ENCODE assay signal across 7 mouse cellular contexts in genomic region chr11:121259160-121260100, GRCm38 (mm10). TPM values are rescaled to one million over a fixed set of nuclear protein-coding genes. Genes with fewer than 3 reads are reported as not detected.
A peak's percentile ranks its signal among the peaks of the same experiment; 100 is the strongest.
DNase-seq lines count a peak whose midpoint lies in the region; ATAC-seq lines count a peak whose summit lies in the region.

TSS of gene Foxk2 (plus strand) at chr11:121259990.

- ATAC-seq in granulocyte monocyte progenitor cell, adult 5-6 weeks (replicated peaks; ENCODE audit: poor library complexity, severe bottlenecking) = peak; percentile 97
- ATAC-seq in limb, embryonic 11.5 days (ENCODE audit: insufficient number of reproducible peaks, low FRiP score, low TSS enrichment, low read depth) = peak; percentile 95
- ATAC-seq in midbrain, embryonic 14.5 days (ENCODE audit: low FRiP score, low TSS enrichment) = peak; percentile 98

- H3K9ac ChIP-seq in limb, embryonic 11.5 days (ENCODE audit: low read length) = peak within 1 kb of the TSS; percentile 96
- H3K9ac ChIP-seq in midbrain, embryonic 14.5 days (replicated peaks; ENCODE audit: low read length) = peak within 1 kb of the TSS; percentile 94

- peak within 1 kb of the TSS; percentile 79 for H3K4me2 ChIP-seq in limb, embryonic 11.5 days (ENCODE audit: low read depth, severe bottlenecking)
- H3K4me2 ChIP-seq in midbrain, embryonic 14.5 days (ENCODE audit: low read length) = peak within 1 kb of the TSS; percentile 94

- H3K36me3 ChIP-seq in embryonic facial prominence, embryonic 10.5 days (replicated peaks) = peaks cover 54% of the 10 kb centered on the region
- peaks cover 5% of the 10 kb centered on the region; the same call in 1 of the 2 replicates for H3K36me3 ChIP-seq in limb, embryonic 11.5 days (ENCODE audit: control insufficient read depth, insufficient read depth, low read length)
- H3K36me3 ChIP-seq in midbrain, embryonic 14.5 days (ENCODE audit: control insufficient read depth, insufficient read depth, low read length) = peaks cover 42% of the 10 kb centered on the region

- WGBS in embryonic facial prominence, embryonic 10.5 days = under 1% methylated on average over 91 of the region's 91 CpGs
- WGBS in limb, embryonic 11.5 days = under 1% methylated on average over 83 of the region's 91 CpGs
- WGBS in midbrain, embryonic 14.5 days = under 1% methylated on average over 91 of the region's 91 CpGs

- H3K27me3 ChIP-seq in embryonic facial prominence, embryonic 10.5 days (replicated peaks; ENCODE audit: low read depth, poor library complexity, severe bottlenecking) = no peaks in the 10 kb centered on the region
- H3K27me3 ChIP-seq in limb, embryonic 11.5 days (ENCODE audit: control insufficient read depth, insufficient read depth, low read length) = no peaks in the 10 kb centered on the region
- H3K27me3 ChIP-seq in midbrain, embryonic 14.5 days (ENCODE audit: control insufficient read depth, insufficient read depth, low read length) = no peaks in the 10 kb centered on the region

- H3K4me3 ChIP-seq in embryonic facial prominence, embryonic 10.5 days = peak within 1 kb of the TSS; percentile 100
- peak within 1 kb of the TSS; percentile 98 for H3K4me3 ChIP-seq in limb, embryonic 11.5 days (ENCODE audit: low read depth, low read length)
- H3K4me3 ChIP-seq in midbrain, embryonic 14.5 days (replicated peaks; ENCODE audit: low read depth, low read length) = peak within 1 kb of the TSS; percentile 95

- no peaks in the 10 kb centered on the region for H3K9me3 ChIP-seq in embryonic facial prominence, embryonic 10.5 days
- H3K9me3 ChIP-seq in limb, embryonic 11.5 days (ENCODE audit: control insufficient read depth, low read length) = no peaks in the 10 kb centered on the region
- H3K9me3 ChIP-seq in midbrain, embryonic 14.5 days (ENCODE audit: control insufficient read depth, low read length) = no peaks in the 10 kb centered on the region

- DNase-seq in adrenal gland, postnatal 10 days = peak; percentile 96
- peak; percentile 93 for DNase-seq in embryonic facial prominence, embryonic 10.5 days (ENCODE audit: low spot score)
- peak; percentile 90 for DNase-seq in kidney, adult 18-20 months
- peak; percentile 89 for DNase-seq in limb, embryonic 11.5 days (ENCODE audit: low spot score)
- DNase-seq in midbrain, embryonic 14.5 days = peak; percentile 99
- DNase-seq in spleen, adult 18-20 months = peak; percentile 82 to 90

- H3K27ac ChIP-seq in embryonic facial prominence, embryonic 10.5 days (replicated peaks) = peak within 1 kb of the TSS; percentile 92
- peak within 1 kb of the TSS; percentile 67; the same call in 1 of the 2 replicates for H3K27ac ChIP-seq in limb, embryonic 11.5 days (replicated peaks; ENCODE audit: low read depth, low read length)
- peak within 1 kb of the TSS; percentile 95 for H3K27ac ChIP-seq in midbrain, embryonic 14.5 days (replicated peaks; ENCODE audit: low read depth, low read length)

- peaks cover 26% of the 10 kb centered on the region for H3K4me1 ChIP-seq in embryonic facial prominence, embryonic 10.5 days
- peaks cover 2% of the 10 kb centered on the region; the same call in 1 of the 2 replicates for H3K4me1 ChIP-seq in limb, embryonic 11.5 days (ENCODE audit: control insufficient read depth, insufficient read depth, low read length)
- peaks cover 26% of the 10 kb centered on the region for H3K4me1 ChIP-seq in midbrain, embryonic 14.5 days (ENCODE audit: control insufficient read depth, insufficient read depth, low read length)

RNA-seq across cellular contexts. Expression of gene Foxk2, which starts in this region (rescaled TPM):
- 10 to 100 TPM; 32.7 to 33.3 TPM for total RNA-seq in adrenal gland, postnatal 10 days (2021)
- polyA plus RNA-seq in embryonic facial prominence, embryonic 10.5 days (2016; fragmentation: Nextera tagmentation; extraction: Ambion mirVana) = 9.4 and 10.1 TPM in 2 replicates
- 35.7 and 40.4 TPM in 2 replicates for total RNA-seq in granulocyte monocyte progenitor cell, adult 5-6 weeks (2014; fragmentation: Nextera tagmentation)
- 25.3 and 26.1 TPM in 2 replicates for total RNA-seq in granulocyte monocyte progenitor cell, adult 5-6 weeks (2017)
- polyA plus RNA-seq in limb, embryonic 11.5 days (2014; fragmentation: Nextera tagmentation; extraction: Ambion mirVana) = 13.6 and 16.1 TPM in 2 replicates
- 16.6 and 20.3 TPM in 2 replicates for polyA plus RNA-seq in midbrain, embryonic 14.5 days (2014; fragmentation: Nextera tagmentation; extraction: Ambion mirVana)

Comparison
In these comparisons a context has a peak if more than half of its experiments do, and no peak if none do; other contexts are left out.
1. Peak in every context shown above with its lines: DNase-seq, ATAC-seq, H3K4me3 ChIP-seq and H3K27ac ChIP-seq.